Mouse (Mus musculus): ENCODE measurements at regions not wholly inside any gene's neighbourhood (a gene's known extent, or its start where the extent isn't known, plus 50 kb on each side); places are given as distances from the start of the nearest gene placed in this dataset.

DNA sequence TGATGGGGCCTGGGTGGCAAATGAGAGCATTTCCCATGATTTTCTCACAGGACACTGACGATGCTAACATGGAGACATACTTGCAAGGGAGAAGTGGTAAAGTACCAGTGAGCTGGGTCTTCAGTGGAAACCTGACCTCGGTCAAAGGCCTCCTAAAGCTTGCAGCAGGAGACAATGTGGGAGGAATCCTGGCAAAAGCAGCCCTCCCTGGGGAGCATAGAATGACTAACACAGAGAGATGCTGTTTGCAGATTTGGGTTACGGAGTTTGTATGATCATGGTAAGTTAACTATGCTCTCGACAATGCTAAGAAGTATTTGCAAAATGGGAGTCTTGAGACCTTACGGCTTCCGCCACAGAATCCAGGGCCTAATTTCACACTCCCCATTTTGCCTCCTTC is 208.9 kb downstream of the Tle3 start:
- 83% methylated on average over 6 of the region's 6 CpGs for WGBS
- no peak for TF ChIP-seq CTCF (IDR thresholded peaks at IDR 0.05; ENCODE audit: control insufficient read depth, insufficient read depth, low read length)
- TF ChIP-seq POLR2A (IDR thresholded peaks at IDR 0.05; ENCODE audit: borderline replicate concordance, control insufficient read depth, low read depth, low read length), result no peak
- no peaks in the 10 kb centered on the region for H3K4me1 ChIP-seq (ENCODE audit: control insufficient read depth, insufficient read depth, low read length)
- H3K4me3 ChIP-seq (replicated peaks; ENCODE audit: control insufficient read depth, low read depth, low read length), result no peak overlapping the region
- no peak overlapping the region for H3K27ac ChIP-seq (ENCODE audit: control insufficient read depth, insufficient read depth, low read depth, low read length, poor library complexity)

DNA sequence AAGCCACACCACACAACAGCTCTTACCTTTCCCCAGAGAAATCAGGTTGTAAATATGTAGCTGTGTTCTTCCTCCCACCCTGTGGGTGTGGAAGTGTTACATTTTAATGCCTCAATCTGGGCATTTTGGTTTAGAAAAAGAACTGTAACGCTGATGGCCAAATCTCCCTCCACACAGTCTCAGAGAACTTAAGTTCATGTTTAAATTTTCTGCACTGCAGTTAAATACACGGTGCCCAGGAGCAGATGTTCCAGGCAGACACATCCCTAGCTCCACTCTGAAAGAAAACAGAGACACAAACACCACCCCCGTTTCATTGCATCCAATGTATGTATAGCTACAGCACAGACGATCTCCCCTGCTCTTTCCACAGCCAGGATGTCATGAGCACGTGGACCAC is 206.1 kb downstream of the Tle3 start:
- H3K4me3 ChIP-seq (replicated peaks; ENCODE audit: control insufficient read depth, low read depth, low read length), result no peak overlapping the region
- TF ChIP-seq POLR2A (IDR thresholded peaks at IDR 0.05; ENCODE audit: borderline replicate concordance, control insufficient read depth, low read depth, low read length), result no peak
- no peak for TF ChIP-seq CTCF (IDR thresholded peaks at IDR 0.05; ENCODE audit: control insufficient read depth, insufficient read depth, low read length)
- H3K4me1 ChIP-seq (ENCODE audit: control insufficient read depth, insufficient read depth, low read length), result no peaks in the 10 kb centered on the region
- no peak overlapping the region for H3K27ac ChIP-seq (ENCODE audit: control insufficient read depth, insufficient read depth, low read depth, low read length, poor library complexity)
- whole genome bisulfite sequencing, result 72% methylated on average over 5 of the region's 5 CpGs

DNA sequence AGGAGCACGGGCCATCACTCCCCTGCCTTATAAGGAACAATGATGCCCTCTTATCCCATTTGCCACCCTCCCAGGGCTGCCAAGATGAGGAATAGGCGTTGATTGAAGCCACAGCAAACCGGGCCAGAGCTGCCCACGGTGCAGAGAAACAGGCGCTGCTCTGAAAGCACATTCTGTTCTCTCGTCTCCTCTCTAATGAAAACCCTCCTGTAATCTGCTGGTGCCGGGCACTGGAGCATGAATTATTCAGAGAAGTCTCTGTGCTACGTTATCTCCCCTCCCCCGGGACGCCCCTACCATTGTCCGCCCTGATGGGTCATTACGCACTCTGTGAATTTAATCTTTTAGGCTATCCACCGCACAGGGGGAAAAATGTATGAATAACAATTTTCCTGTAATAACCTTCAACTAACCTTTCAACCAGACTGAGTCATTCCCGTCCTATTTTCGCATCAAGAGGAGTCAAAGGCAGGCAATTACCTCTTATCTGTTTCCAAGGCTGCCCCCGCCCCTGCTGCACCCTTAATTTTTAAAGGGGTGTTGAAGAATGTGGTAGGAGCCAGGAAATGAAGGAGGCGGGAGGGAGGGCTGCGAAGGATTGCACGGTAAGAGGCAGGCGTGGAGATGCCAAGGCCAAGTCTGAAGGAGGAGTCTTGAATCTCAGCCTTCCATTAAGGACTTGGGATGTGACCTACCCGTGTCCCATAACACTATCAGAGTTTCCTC is 201.6 kb downstream of the Tle3 start:
- no peak for TF ChIP-seq CTCF (IDR thresholded peaks at IDR 0.05; ENCODE audit: control insufficient read depth, insufficient read depth, low read length)
- TF ChIP-seq POLR2A (IDR thresholded peaks at IDR 0.05; ENCODE audit: borderline replicate concordance, control insufficient read depth, low read depth, low read length), result no peak
- Histone ChIP-seq H3K4me1 (ENCODE audit: control insufficient read depth, insufficient read depth, low read length) (no peaks in the 10 kb centered on the region), H3K27ac (ENCODE audit: control insufficient read depth, insufficient read depth, low read depth, low read length, poor library complexity) (no peak overlapping the region), H3K4me3 (replicated peaks; ENCODE audit: control insufficient read depth, low read depth, low read length) (no peak overlapping the region)
- 71% methylated on average over 21 of the region's 21 CpGs for WGBS

DNA sequence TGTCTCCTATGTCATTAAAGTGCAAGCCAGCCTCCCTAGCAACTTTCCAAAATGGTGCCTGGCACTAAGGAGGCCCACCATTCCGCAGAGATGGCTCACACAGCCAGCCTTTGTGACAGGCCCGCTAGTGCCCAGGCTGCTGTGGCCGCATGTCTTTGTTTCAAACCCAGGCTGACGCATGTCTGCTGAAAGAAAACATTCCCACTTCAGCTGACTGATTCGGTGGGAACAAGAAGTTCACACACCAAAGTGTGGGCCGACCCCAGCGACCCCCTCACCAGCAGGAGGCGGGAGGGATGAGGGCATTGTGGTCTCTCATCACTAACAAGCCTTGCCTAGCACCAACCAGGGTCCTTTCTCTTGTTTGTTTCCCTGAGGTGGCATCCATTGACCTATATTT is 190.9 kb downstream of the Tle3 start:
- H3K27ac ChIP-seq (ENCODE audit: control insufficient read depth, insufficient read depth, low read depth, low read length, poor library complexity), result no peak overlapping the region
- WGBS, result 85% methylated on average over 8 of the region's 8 CpGs
- no peak overlapping the region for H3K4me3 ChIP-seq (replicated peaks; ENCODE audit: control insufficient read depth, low read depth, low read length)
- no peaks in the 10 kb centered on the region for H3K4me1 ChIP-seq (ENCODE audit: control insufficient read depth, insufficient read depth, low read length)
- TF ChIP-seq CTCF (IDR thresholded peaks at IDR 0.05; ENCODE audit: control insufficient read depth, insufficient read depth, low read length) (no peak), POLR2A (IDR thresholded peaks at IDR 0.05; ENCODE audit: borderline replicate concordance, control insufficient read depth, low read depth, low read length) (no peak)

DNA sequence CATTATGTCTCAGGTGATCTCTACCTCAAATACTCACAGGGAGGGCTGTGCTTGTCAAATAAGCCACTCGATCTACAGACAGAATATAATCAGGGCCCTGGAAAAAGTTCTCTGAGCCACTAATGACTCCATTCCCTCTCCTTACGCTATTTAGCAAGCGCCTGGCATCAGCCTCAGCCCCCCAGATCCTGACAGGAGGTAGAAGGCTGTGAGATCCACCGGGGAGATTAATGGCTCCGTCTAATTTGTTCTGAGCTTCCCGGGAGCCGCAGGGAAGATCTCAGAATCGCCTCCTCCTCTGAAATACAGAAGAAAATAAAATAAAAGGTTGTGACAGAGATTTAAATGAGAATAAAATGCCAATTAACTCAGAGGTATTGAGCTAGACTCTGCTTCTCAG is 189.4 kb downstream of the Tle3 start:
- WGBS, result 77% methylated on average over 8 of the region's 8 CpGs

DNA sequence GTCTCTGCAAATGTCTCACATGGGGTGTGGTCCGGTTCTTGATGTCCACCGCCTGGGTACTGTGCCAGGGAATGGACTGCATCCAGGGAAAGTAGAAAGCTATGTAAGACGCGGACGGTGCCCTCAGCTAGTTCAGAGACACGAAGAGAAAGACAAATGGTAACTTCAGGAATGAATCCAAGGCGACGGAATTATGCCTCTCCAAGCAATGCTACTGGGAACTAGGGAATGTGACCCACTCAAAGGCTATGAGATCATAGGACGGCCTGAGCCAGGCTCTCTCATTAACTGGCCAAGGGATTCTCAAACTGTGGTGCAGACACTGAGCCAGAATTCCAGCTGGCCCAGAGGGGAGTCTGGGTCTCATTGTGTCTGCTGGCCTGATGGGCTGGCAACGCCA is 186.5 kb downstream of the Tle3 start:
- no peaks in the 10 kb centered on the region for H3K4me1 ChIP-seq (ENCODE audit: control insufficient read depth, insufficient read depth, low read length)
- no peak overlapping the region for H3K27ac ChIP-seq (ENCODE audit: control insufficient read depth, insufficient read depth, low read depth, low read length, poor library complexity)
- no peak overlapping the region for H3K4me3 ChIP-seq (replicated peaks; ENCODE audit: control insufficient read depth, low read depth, low read length)
- TF ChIP-seq CTCF (IDR thresholded peaks at IDR 0.05; ENCODE audit: control insufficient read depth, insufficient read depth, low read length), result no peak
- TF ChIP-seq POLR2A (IDR thresholded peaks at IDR 0.05; ENCODE audit: borderline replicate concordance, control insufficient read depth, low read depth, low read length), result no peak
- WGBS, result 83% methylated on average over 10 of the region's 10 CpGs

More for the DNA sequence above, 189.4 kb downstream of the Tle3 start:
- Histone ChIP-seq H3K4me1 (ENCODE audit: control insufficient read depth, insufficient read depth, low read length) (no peaks in the 10 kb centered on the region), H3K4me3 (replicated peaks; ENCODE audit: control insufficient read depth, low read depth, low read length) (no peak overlapping the region), H3K27ac (ENCODE audit: control insufficient read depth, insufficient read depth, low read depth, low read length, poor library complexity) (no peak overlapping the region)
- TF ChIP-seq CTCF (IDR thresholded peaks at IDR 0.05; ENCODE audit: control insufficient read depth, insufficient read depth, low read length) (no peak), POLR2A (IDR thresholded peaks at IDR 0.05; ENCODE audit: borderline replicate concordance, control insufficient read depth, low read depth, low read length) (no peak)

DNA sequence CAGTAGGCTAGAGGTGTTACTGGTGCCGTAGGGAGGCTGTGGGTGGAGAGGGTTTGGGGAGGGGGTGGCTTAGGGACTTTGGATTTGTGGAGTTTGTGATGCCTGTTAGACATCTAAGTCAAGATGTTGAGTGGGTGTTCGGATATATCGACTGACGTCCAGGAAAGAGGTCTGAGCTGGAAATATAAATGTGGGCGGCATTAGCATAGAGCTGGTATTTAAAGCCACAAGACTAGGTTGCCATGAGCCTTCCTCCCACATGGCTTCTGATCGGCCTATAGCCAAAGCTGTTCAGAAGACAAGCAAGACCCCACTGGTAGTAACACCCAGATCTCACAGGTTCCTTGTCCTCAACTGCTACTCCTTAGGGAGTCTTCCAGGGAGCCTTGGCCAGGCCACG is 184.9 kb downstream of the Tle3 start:
- WGBS, result 83% methylated on average over 7 of the region's 7 CpGs
- Histone ChIP-seq H3K4me1 (ENCODE audit: control insufficient read depth, insufficient read depth, low read length) (no peaks in the 10 kb centered on the region), H3K27ac (ENCODE audit: control insufficient read depth, insufficient read depth, low read depth, low read length, poor library complexity) (no peak overlapping the region), H3K4me3 (replicated peaks; ENCODE audit: control insufficient read depth, low read depth, low read length) (no peak overlapping the region)
- TF ChIP-seq POLR2A (IDR thresholded peaks at IDR 0.05; ENCODE audit: borderline replicate concordance, control insufficient read depth, low read depth, low read length) (no peak), CTCF (IDR thresholded peaks at IDR 0.05; ENCODE audit: control insufficient read depth, insufficient read depth, low read length) (no peak)

DNA sequence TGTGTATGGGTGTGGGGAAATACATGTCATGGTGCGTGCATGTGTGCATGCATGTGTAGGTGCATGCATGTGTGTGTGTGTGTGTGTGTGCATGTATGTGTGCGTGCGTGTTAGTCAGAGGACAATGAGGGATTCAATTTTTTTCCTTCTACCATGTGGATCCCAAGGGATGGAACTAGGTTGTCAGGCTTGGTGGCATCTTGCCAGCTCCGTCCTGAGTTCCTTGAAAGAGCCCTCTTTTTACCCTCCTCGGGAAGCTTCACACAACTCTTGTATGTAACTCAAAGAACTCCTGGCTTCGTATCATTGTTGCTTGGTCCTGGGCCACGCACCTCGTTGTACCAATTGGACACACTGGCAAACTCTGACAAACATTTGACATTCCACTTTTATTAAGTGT is 183.0 kb downstream of the Tle3 start:
- no peak for TF ChIP-seq CTCF (IDR thresholded peaks at IDR 0.05; ENCODE audit: control insufficient read depth, insufficient read depth, low read length)
- no peak for TF ChIP-seq POLR2A (IDR thresholded peaks at IDR 0.05; ENCODE audit: borderline replicate concordance, control insufficient read depth, low read depth, low read length)
- 81% methylated on average over 8 of the region's 8 CpGs for WGBS
- no peaks in the 10 kb centered on the region for H3K4me1 ChIP-seq (ENCODE audit: control insufficient read depth, insufficient read depth, low read length)
- no peak overlapping the region for H3K4me3 ChIP-seq (replicated peaks; ENCODE audit: control insufficient read depth, low read depth, low read length)
- H3K27ac ChIP-seq (ENCODE audit: control insufficient read depth, insufficient read depth, low read depth, low read length, poor library complexity), result no peak overlapping the region

DNA sequence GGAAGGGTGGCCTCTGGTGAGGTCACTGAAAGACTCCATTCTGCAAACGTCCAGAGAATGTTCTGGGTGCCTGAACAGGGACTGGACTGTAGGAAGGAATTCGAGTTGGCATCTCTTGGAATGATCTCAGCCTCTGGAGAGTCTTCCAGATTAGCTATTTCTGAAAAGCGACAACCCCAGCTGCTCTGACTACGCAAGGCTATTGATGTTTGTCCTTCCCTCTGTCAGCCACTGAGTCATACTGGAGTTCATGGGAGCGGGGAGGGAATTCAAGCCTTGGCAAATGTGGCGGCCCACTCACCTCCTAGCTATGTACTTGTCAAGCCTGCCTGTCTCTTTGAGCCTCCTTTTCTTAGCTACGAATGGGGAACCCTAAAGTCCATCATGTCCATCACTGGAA is 182.4 kb downstream of the Tle3 start:
- no peak overlapping the region for H3K27ac ChIP-seq (ENCODE audit: control insufficient read depth, insufficient read depth, low read depth, low read length, poor library complexity)
- no peak overlapping the region for H3K4me3 ChIP-seq (replicated peaks; ENCODE audit: control insufficient read depth, low read depth, low read length)
- WGBS, result 77% methylated on average over 7 of the region's 7 CpGs
- TF ChIP-seq POLR2A (IDR thresholded peaks at IDR 0.05; ENCODE audit: borderline replicate concordance, control insufficient read depth, low read depth, low read length) (no peak), CTCF (IDR thresholded peaks at IDR 0.05; ENCODE audit: control insufficient read depth, insufficient read depth, low read length) (no peak)
- H3K4me1 ChIP-seq (ENCODE audit: control insufficient read depth, insufficient read depth, low read length), result no peaks in the 10 kb centered on the region
